In the genomic region with DNA sequence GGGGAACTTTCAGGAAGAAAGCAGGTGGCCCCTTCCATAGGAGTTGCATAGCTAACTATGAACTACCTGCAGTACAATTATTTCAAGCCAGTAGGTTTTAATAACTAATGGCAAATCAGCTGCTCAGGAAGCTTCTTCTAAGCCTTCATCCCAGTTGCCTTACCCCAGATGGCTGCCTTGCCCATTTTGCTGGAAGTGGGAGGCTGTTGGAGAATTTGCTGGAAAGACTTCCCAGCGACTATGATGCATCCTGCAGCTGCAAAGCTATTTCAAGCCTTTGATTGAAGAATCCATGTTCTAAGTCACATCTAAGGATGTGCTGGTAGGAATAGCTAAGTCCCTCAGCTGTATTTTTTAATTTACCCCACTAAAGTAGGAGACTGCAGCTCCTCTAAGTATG, we compare ENCODE assay signal across 30 mouse cellular contexts. TPM values are rescaled to one million over a fixed set of nuclear protein-coding genes. Genes with fewer than 3 reads are reported as not detected.
A peak's percentile ranks its signal among the peaks of the same experiment; 100 is the strongest.
DNase-seq lines count a peak whose midpoint lies in the region; ATAC-seq and TF ChIP-seq lines count a peak whose summit lies in the region.
"Had no signal": no experiment of that assay in that cellular context is flagged by ENCODE, and none has a peak within 500 bp of the region (broad histone marks: within the 10 kb centered on the region; RNA-seq: fewer than 3 reads in every experiment).

No protein-coding gene starts in this region.

- peak; percentile 54 to 71 for DNase-seq in frontal cortex, postnatal 36 days (ENCODE audit: low spot score in 2 of 2)
- no peak for DNase-seq in frontal cortex, postnatal 10 days (ENCODE audit: low spot score in 2 of 2)
- no peak for DNase-seq in left cerebral cortex, adult 2 months (ENCODE audit: extremely low spot score in 1 of 2, low spot score in 2 of 2)
- DNase-seq in left cerebral cortex, postnatal 4 days: no peak
- DNase-seq in telencephalon, adult 2 months (ENCODE audit: low read depth, low spot score): peak; percentile 80
- DNase-seq in lung, postnatal 36 days: no peak
- DNase-seq: adrenal gland, postnatal 10 days; cerebellum, adult 11 months; cerebellum, postnatal 36 days; gastrocnemius, postnatal 36 days; heart, postnatal 36 days; lung, embryonic 14.5 days; lung, postnatal 14 days; right cerebral cortex, postnatal 14 days; spleen, adult 18-20 months; thymus, adult 18-20 months; thymus, postnatal 36 days had no signal

- H3K9me3 ChIP-seq in intestine, embryonic 15.5 days: no peaks in the 10 kb centered on the region
- H3K9me3 ChIP-seq: hindbrain, embryonic 12.5 days; kidney, embryonic 15.5 days; limb, embryonic 10.5 days; limb, embryonic 15.5 days; liver, embryonic 15.5 days; neural tube, embryonic 13.5 days had no signal

- no peaks in the 10 kb centered on the region for H3K27me3 ChIP-seq in intestine, embryonic 15.5 days (replicated peaks)
- H3K27me3 ChIP-seq: hindbrain, embryonic 12.5 days; kidney, embryonic 15.5 days; limb, embryonic 15.5 days; liver, embryonic 15.5 days; neural tube, embryonic 13.5 days; Patski had no signal

- ATAC-seq in intestine, embryonic 15.5 days: peak; percentile 39
- ATAC-seq: forebrain, embryonic 14.5 days; hindbrain, postnatal 0 days; Patski had no signal

- no peak overlapping the region for H3K4me2 ChIP-seq in intestine, embryonic 15.5 days (replicated peaks)
- H3K4me2 ChIP-seq: heart, embryonic 11.5 days; hindbrain, embryonic 12.5 days; kidney, embryonic 15.5 days; limb, embryonic 15.5 days; liver, embryonic 15.5 days; lung, embryonic 14.5 days; midbrain, embryonic 11.5 days; neural tube, embryonic 13.5 days had no signal

- WGBS in intestine, embryonic 15.5 days: 77% methylated on average over 1 of the region's 1 CpGs

- no peak overlapping the region for H3K4me3 ChIP-seq in left cerebral cortex, adult 2 months
- no peak overlapping the region for H3K4me3 ChIP-seq in intestine, embryonic 15.5 days (replicated peaks)
- H3K4me3 ChIP-seq: hindbrain, embryonic 12.5 days; kidney, embryonic 15.5 days; limb, embryonic 10.5 days; limb, embryonic 15.5 days; liver, embryonic 15.5 days; myocyte; neural tube, embryonic 13.5 days had no signal

- 0 out of 2 replicates have a peak, but pooled peaks cover 2% of the 10 kb centered on the region for H3K4me1 ChIP-seq in intestine, embryonic 15.5 days (replicated peaks)
- H3K4me1 ChIP-seq: hindbrain, embryonic 12.5 days; kidney, embryonic 15.5 days; limb, embryonic 10.5 days; limb, embryonic 15.5 days had no signal

- no peaks in the 10 kb centered on the region for H3K36me3 ChIP-seq in intestine, embryonic 15.5 days
- H3K36me3 ChIP-seq: hindbrain, embryonic 12.5 days; kidney, embryonic 15.5 days; limb, embryonic 10.5 days; limb, embryonic 15.5 days; liver, embryonic 15.5 days; neural tube, embryonic 13.5 days had no signal

- no peak overlapping the region for H3K9ac ChIP-seq in intestine, embryonic 15.5 days
- H3K9ac ChIP-seq: hindbrain, embryonic 12.5 days; kidney, embryonic 15.5 days; limb, embryonic 15.5 days; liver, embryonic 15.5 days; lung, embryonic 14.5 days; neural tube, embryonic 13.5 days had no signal

- peak overlapping the region; percentile 37; the same call in 1 of the 2 replicates for H3K27ac ChIP-seq in left cerebral cortex, adult 2 months
- H3K27ac ChIP-seq in intestine, embryonic 15.5 days: no peak overlapping the region
- H3K27ac ChIP-seq: hindbrain, embryonic 12.5 days; hindbrain, postnatal 0 days; kidney, embryonic 15.5 days; limb, embryonic 10.5 days; limb, embryonic 15.5 days; liver, embryonic 15.5 days; neural tube, embryonic 13.5 days had no signal

- intact Hi-C loops in left cerebral cortex, adult 2 months (cut with DNase I): no loop called here
- intact Hi-C loops in left cerebral cortex, postnatal 4 days (cut with DNase I): no loop called here

- no peak for TF ChIP-seq CTCF in left cerebral cortex, adult 2 months (IDR thresholded peaks at IDR 0.05)

RNA-seq across cellular contexts. Expression of gene Cd46, which starts 53.7 kb away (rescaled TPM):
- total RNA-seq in left cerebral cortex, adult 2 months (2021): 1 to 10 TPM; 5.4 to 6.2 TPM
- total RNA-seq in left cerebral cortex, postnatal 4 days (2021): 1 to 10 TPM; 6.7 to 9.0 TPM
- 0.96 and 1.0 TPM in 2 replicates for polyA plus RNA-seq in intestine, embryonic 15.5 days (2015; fragmentation: Nextera tagmentation; extraction: Ambion mirVana)

Comparison
In these comparisons a context has a peak if more than half of its experiments do, and no peak if none do; other contexts are left out.
1. DNase-seq: peak in frontal cortex, postnatal 36 days (2 of 2) and telencephalon, adult 2 months (single experiment); none in frontal cortex, postnatal 10 days (0 of 2), left cerebral cortex, adult 2 months (0 of 2), left cerebral cortex, postnatal 4 days (single experiment) and lung, postnatal 36 days (single experiment).